Mouse (Mus musculus) right cerebral cortex, postnatal 36 days (tissue): ENCODE measurements around the gene Neurog1.

Source experiments
- DNase-seq, 2 experiments: peaks; one replicate each; pipeline ENCODE4 v3.0.0; 2022; ENCODE audit warnings: low spot score in 2 of 2, mixed read lengths in 1 of 2

Gene Neurog1

GRCm38 (mm10) chr13:56221129-56221910 is 30.6 kb downstream of the Neurog1 start:
- DNase-seq, result peak in 1 of 2 experiments; percentile 8

- no peak for DNase-seq
Observed at GRCm38 (mm10) chr13:56219254-56219653, 32.7 kb downstream of the Neurog1 start.

- no peak for DNase-seq
Observed at GRCm38 (mm10) chr13:56216090-56216489, 35.9 kb downstream of the Neurog1 start.

- no peak for DNase-seq
Observed at GRCm38 (mm10) chr13:56214633-56215032, 37.3 kb downstream of the Neurog1 start.

GRCm38 (mm10) chr13:56209067-56209411 is 42.9 kb downstream of the Neurog1 start:
- DNase-seq, result no peak

GRCm38 (mm10) chr13:56208225-56209066 is 43.5 kb downstream of the Neurog1 start:
- DNase-seq, result no peak
